Mouse (Mus musculus) heart, adult 2 months (tissue): Measurements from ENCODE around the gene Smarca1. TPM values are rescaled to one million over a fixed set of nuclear protein-coding genes. Genes with fewer than 3 reads are reported as not detected.

Experiments used
- DNase-seq, 2 experiments: peaks; one replicate each; pipeline ENCODE4 v3.0.0; 2021
- H3K27ac ChIP-seq: fragments of 200-600 bp; 2 replicates; pipeline ENCODE4 v1.8.1; 2022
- H3K27me3 ChIP-seq: fragments of 200-500 bp; 2 replicates; pipeline ENCODE4 v1.6.1; 2012; ENCODE audit warnings: mild to moderate bottlenecking, low read length, inconsistent platforms, mixed read lengths; ENCODE audit not compliant: control insufficient read depth, insufficient read depth
- H3K36me3 ChIP-seq: fragments of 200-500 bp; 2 replicates; pipeline ENCODE4 v1.6.1; 2012; ENCODE audit warnings: low read length, inconsistent platforms; ENCODE audit not compliant: control insufficient read depth, insufficient read depth
- H3K4me1 ChIP-seq: fragments of 200-500 bp; 2 replicates; pipeline ENCODE4 v1.6.1; 2011; ENCODE audit warnings: low read length; ENCODE audit not compliant: control insufficient read depth, insufficient read depth
- H3K4me3 ChIP-seq: fragments of 200-600 bp; 2 replicates; pipeline ENCODE4 v1.8.1; 2022
- H3K79me2 ChIP-seq: fragments of 200-500 bp; replicated peaks from 2 replicates; pipeline ENCODE4 v1.6.1; 2012; ENCODE audit warnings: mild to moderate bottlenecking, inconsistent platforms, low read length, moderate library complexity, mixed read lengths; ENCODE audit not compliant: control insufficient read depth, insufficient read depth
- H3K9ac ChIP-seq: fragments of 200-500 bp; 2 replicates; pipeline ENCODE4 v1.6.1; 2012; ENCODE audit warnings: low read depth, mild to moderate bottlenecking, control low read depth, inconsistent platforms, low read length, mixed read lengths
- CTCF ChIP-seq: fragments of 200-600 bp; IDR thresholded peaks from 2 replicates; pipeline ENCODE4 v1.8.1; 2022; ENCODE audit warnings: antibody characterized with exemption, mild to moderate bottlenecking, moderate library complexity
- EP300 ChIP-seq: fragments of 200-500 bp; IDR thresholded peaks from 2 replicates; pipeline ENCODE4 v1.6.1; 2011; ENCODE audit warnings: low read depth, low read length, control low read depth; ENCODE audit not compliant: insufficient read depth
- POLR2A ChIP-seq: fragments of 200-500 bp; IDR thresholded peaks from 2 replicates; pipeline ENCODE4 v1.6.1; 2011; ENCODE audit warnings: mild to moderate bottlenecking, low read depth, low read length, control low read depth; ENCODE audit not compliant: insufficient read depth
- WGBS: fragments of 180-500 bp; shearing (Covaris S2); methylation state at CpG from one replicate; pipeline ENCODE4 v1.1.7; 2018; 5-methylcytosine and 5-hydroxymethylcytosine counted together
- intact Hi-C: fragments of 180-260 bp; cut with DNase I; formaldehyde crosslinking; loops from one replicate; pipeline ENCODE4 v1.15.1; 2025
- long read RNA-seq: library from polyadenylated mRNA; stranded (forward); transcript quantifications from one replicate; pipeline ENCODE4 v2.0.0, GENCODE M21; 2021
- polyA plus RNA-seq: library from polyadenylated mRNA; depleted of rRNA; stranded (reverse); fragments of >200 nt; gene quantifications from 2 replicates; pipeline ENCODE4 v1.2.3, GENCODE M21; 2012; rRNA removed
- total RNA-seq, 2 experiments: library from RNA; stranded (reverse); gene quantifications; 2 replicates each; pipeline ENCODE4 v1.2.3; 2021

The Smarca1 gene
- total RNA-seq (1 to 10 TPM; 1.5 TPM), polyA plus RNA-seq (0.12 and 0.38 TPM in 2 replicates)
- long read RNA-seq, partial matches to known transcripts, result 0 of 1 reads
- long read RNA-seq, other reads (novel, unspliced or antisense), result 0 of 1 reads

GRCm38 (mm10) chrX:47892431-47893024 is at the start of gene Smarca1:
Gene Smarca1 (minus strand): TSS chrX:47892974.
- intact Hi-C loops, result no loop called here
- no peaks in the 10 kb centered on the region for H3K79me2 ChIP-seq
- H3K27ac ChIP-seq, result no peak within 1 kb of the TSS
- no peaks in the 10 kb centered on the region for H3K27me3 ChIP-seq
- H3K4me3 ChIP-seq, result peak within 1 kb of the TSS; percentile 49
- WGBS, result 19% methylated on average over 14 of the region's 17 CpGs
- peak within 1 kb of the TSS; percentile 60 for H3K9ac ChIP-seq
- no peaks in the 10 kb centered on the region for H3K4me1 ChIP-seq
- no peak for TF ChIP-seq POLR2A
- no peaks in the 10 kb centered on the region for H3K36me3 ChIP-seq
- peak in 1 of 2 experiments; percentile 2 for DNase-seq

GRCm38 (mm10) chrX:47937740-47938139 is 45.0 kb upstream of the Smarca1 start:
- no peak overlapping the region for H3K27ac ChIP-seq
- no peak overlapping the region for H3K4me3 ChIP-seq
- intact Hi-C loops, result no loop called here
- no peaks in the 10 kb centered on the region for H3K79me2 ChIP-seq
- WGBS, result 29% methylated on average over 2 of the region's 2 CpGs
- DNase-seq, result no peak
- no peaks in the 10 kb centered on the region for H3K27me3 ChIP-seq
- no peaks in the 10 kb centered on the region for H3K4me1 ChIP-seq
- no peak overlapping the region for H3K9ac ChIP-seq
- H3K36me3 ChIP-seq, result no peaks in the 10 kb centered on the region
- TF ChIP-seq CTCF, result no peak
- TF ChIP-seq EP300, result no peak

DNA sequence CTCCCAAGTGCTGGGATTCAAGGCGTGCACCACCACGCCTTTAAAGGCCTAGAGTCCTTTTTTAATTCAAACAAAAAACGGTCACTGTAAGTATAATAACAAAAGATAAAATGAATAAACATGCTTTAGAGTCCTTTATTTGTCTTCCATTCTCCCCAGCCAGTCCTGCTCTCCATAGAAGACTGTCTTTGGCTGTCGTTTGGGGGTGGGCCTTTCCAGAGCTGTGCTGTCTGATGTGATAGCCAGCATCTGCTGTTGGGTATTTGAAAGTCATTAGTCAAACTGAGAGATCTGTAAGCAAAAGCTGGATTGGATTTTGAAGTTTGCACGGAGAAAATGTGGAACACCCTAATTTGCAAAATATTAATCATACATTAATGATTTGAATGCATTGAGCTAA is 44.1 kb upstream of the Smarca1 start:
- intact Hi-C loops, result no loop called here
- no peak overlapping the region for H3K4me3 ChIP-seq
- H3K36me3 ChIP-seq, result no peaks in the 10 kb centered on the region
- H3K9ac ChIP-seq, result no peak overlapping the region
- no peaks in the 10 kb centered on the region for H3K79me2 ChIP-seq
- no peaks in the 10 kb centered on the region for H3K27me3 ChIP-seq
- no peak overlapping the region for H3K27ac ChIP-seq
- H3K4me1 ChIP-seq, result no peaks in the 10 kb centered on the region
- WGBS, result 73% methylated on average over 5 of the region's 5 CpGs
- TF ChIP-seq EP300 (no peak), POLR2A (no peak), CTCF (no peak)
- no peak for DNase-seq

- TF ChIP-seq EP300 (no peak), CTCF (no peak), POLR2A (no peak)
- Histone ChIP-seq H3K4me3 (no peak overlapping the region), H3K79me2 (no peaks in the 10 kb centered on the region), H3K9ac (no peak overlapping the region), H3K27ac (no peak overlapping the region), H3K27me3 (no peaks in the 10 kb centered on the region), H3K4me1 (no peaks in the 10 kb centered on the region), H3K36me3 (no peaks in the 10 kb centered on the region)
- no peak for DNase-seq
- intact Hi-C loops, result no loop called here
- 84% methylated on average over 11 of the region's 11 CpGs for WGBS
Measured at GRCm38 (mm10) chrX:47934352-47934751, 41.6 kb upstream of the Smarca1 start.

DNA sequence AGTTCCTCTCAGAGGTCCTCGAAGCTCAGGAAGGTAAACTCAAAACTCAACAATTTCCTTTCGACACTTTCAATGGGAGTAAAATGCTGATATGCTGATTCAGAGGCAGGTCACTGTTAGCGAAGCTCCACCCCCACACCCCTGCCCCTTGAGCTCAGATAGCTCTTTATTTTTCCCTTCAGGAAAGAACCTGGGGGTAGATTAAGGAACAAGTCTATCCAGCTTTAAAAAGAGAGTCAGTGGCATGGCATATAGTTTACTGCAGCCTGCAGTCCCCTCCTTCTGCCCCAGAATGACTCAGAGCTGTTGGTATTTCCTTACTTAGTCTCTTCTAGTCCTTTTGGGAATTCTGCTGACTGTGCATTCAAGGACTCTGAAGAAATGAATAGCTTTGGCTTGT is 37.7 kb upstream of the Smarca1 start:
- WGBS, result 65% methylated on average over 3 of the region's 3 CpGs
- H3K36me3 ChIP-seq, result no peaks in the 10 kb centered on the region
- DNase-seq, result no peak
- no peak overlapping the region for H3K4me3 ChIP-seq
- TF ChIP-seq EP300 (no peak), POLR2A (no peak), CTCF (no peak)
- H3K79me2 ChIP-seq, result no peaks in the 10 kb centered on the region
- no peak overlapping the region for H3K9ac ChIP-seq
- intact Hi-C loops, result no loop called here
- no peaks in the 10 kb centered on the region for H3K4me1 ChIP-seq
- H3K27ac ChIP-seq, result no peak overlapping the region
- no peaks in the 10 kb centered on the region for H3K27me3 ChIP-seq

- H3K79me2 ChIP-seq, result no peaks in the 10 kb centered on the region
- H3K36me3 ChIP-seq, result no peaks in the 10 kb centered on the region
- no peak for TF ChIP-seq CTCF
- no peak for TF ChIP-seq POLR2A
- no peak for TF ChIP-seq EP300
- H3K27me3 ChIP-seq, result no peaks in the 10 kb centered on the region
- no peak overlapping the region for H3K4me3 ChIP-seq
- H3K9ac ChIP-seq, result no peak overlapping the region
- WGBS, result 64% methylated on average over 3 of the region's 3 CpGs
- intact Hi-C loops, result no loop called here
- no peak for DNase-seq
- no peak overlapping the region for H3K27ac ChIP-seq
- no peaks in the 10 kb centered on the region for H3K4me1 ChIP-seq
Measured at GRCm38 (mm10) chrX:47927981-47928380, 35.2 kb upstream of the Smarca1 start.
